Mouse (Mus musculus): ENCODE measurements around the gene Cadps.

The Cadps gene

GRCm38 (mm10) chr14:12391167-12391566, 431.7 kb downstream of the Cadps start:
- no peak for DNase-seq (ENCODE audit: low spot score in 2 of 2)

- DNase-seq (ENCODE audit: low spot score in 2 of 2), result no peak
These were observed 434.0 kb downstream of the Cadps start for GRCm38 (mm10) chr14:12388806-12389436.

GRCm38 (mm10) chr14:12388192-12388795, 434.6 kb downstream of the Cadps start:
- no peak for DNase-seq (ENCODE audit: low spot score in 2 of 2)

GRCm38 (mm10) chr14:12387176-12387575, 435.7 kb downstream of the Cadps start:
- DNase-seq (ENCODE audit: low spot score in 2 of 2), result no peak

GRCm38 (mm10) chr14:12377883-12378282, 445.0 kb downstream of the Cadps start:
- DNase-seq (ENCODE audit: low spot score in 2 of 2), result no peak

GRCm38 (mm10) chr14:12377289-12377688, 445.6 kb downstream of the Cadps start:
- no peak for DNase-seq (ENCODE audit: low spot score in 2 of 2)

- DNase-seq (ENCODE audit: low spot score in 2 of 2), result no peak
These were observed 447.4 kb downstream of the Cadps start for GRCm38 (mm10) chr14:12375451-12375850.

GRCm38 (mm10) chr14:12350271-12350916, 472.5 kb downstream of the Cadps start:
- DNase-seq (ENCODE audit: low spot score in 2 of 2), result no peak

GRCm38 (mm10) chr14:12349334-12350090, 473.4 kb downstream of the Cadps start:
- no peak for DNase-seq (ENCODE audit: low spot score in 2 of 2)

GRCm38 (mm10) chr14:12348089-12348488, 474.8 kb downstream of the Cadps start, which contains the start of gene Fezf2:
Fezf2 (minus strand) TSS chr14:12348189.
- no peak for DNase-seq (ENCODE audit: low spot score in 2 of 2)

- DNase-seq (ENCODE audit: low spot score in 2 of 2), result no peak
These were observed 475.8 kb downstream of the Cadps start for GRCm38 (mm10) chr14:12346865-12347600.

GRCm38 (mm10) chr14:12346011-12346864, 476.6 kb downstream of the Cadps start:
- DNase-seq (ENCODE audit: low spot score in 2 of 2), result no peak

- no peak for DNase-seq (ENCODE audit: low spot score in 2 of 2)
These were observed 477.5 kb downstream of the Cadps start for GRCm38 (mm10) chr14:12345241-12345921.

GRCm38 (mm10) chr14:12344746-12345240, 478.1 kb downstream of the Cadps start:
- DNase-seq (ENCODE audit: low spot score in 2 of 2), result no peak

- DNase-seq (ENCODE audit: low spot score in 2 of 2), result no peak
These were observed 478.7 kb downstream of the Cadps start for GRCm38 (mm10) chr14:12344061-12344745.

- DNase-seq (ENCODE audit: low spot score in 2 of 2), result no peak
These were observed 479.4 kb downstream of the Cadps start for GRCm38 (mm10) chr14:12343451-12343941.

GRCm38 (mm10) chr14:12342458-12343131, 480.3 kb downstream of the Cadps start:
- no peak for DNase-seq (ENCODE audit: low spot score in 2 of 2)

- DNase-seq (ENCODE audit: low spot score in 2 of 2), result no peak
These were observed 481.0 kb downstream of the Cadps start for GRCm38 (mm10) chr14:12341789-12342457.
